Mouse (Mus musculus): ENCODE measurements around the gene Fyn.

DNA sequence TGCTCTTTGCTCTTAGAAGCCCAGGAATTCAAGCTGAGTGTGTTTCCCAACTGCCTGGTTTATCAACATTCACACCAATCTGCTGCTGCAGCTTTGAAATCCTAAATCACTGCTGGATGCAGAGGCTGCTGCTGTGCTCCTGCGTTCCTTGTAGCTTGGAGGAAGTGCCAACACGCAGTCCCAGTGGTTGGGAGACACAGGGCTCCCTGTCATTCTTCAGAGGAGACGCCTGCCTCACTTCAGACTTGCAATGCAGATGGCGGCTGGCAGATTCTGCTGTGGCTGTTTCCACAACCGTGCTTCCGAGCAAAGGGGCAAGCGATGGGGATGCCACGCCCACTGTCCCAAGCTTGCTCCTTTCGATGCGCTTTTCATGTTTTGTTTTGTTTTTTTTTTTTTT is 132.9 kb downstream of the Fyn start:
- TF ChIP-seq POLR2A (IDR thresholded peaks at IDR 0.05; ENCODE audit: borderline replicate concordance, low read depth, low read length) (no peak), CTCF (IDR thresholded peaks at IDR 0.05; ENCODE audit: low read depth, low read length) (no peak)

All from bone marrow macrophage, adult 2 months (primary cell).